Mouse (Mus musculus) heart, adult 18-20 months (tissue): Measurements from ENCODE around the gene Smim17. TPM values are rescaled to one million over a fixed set of nuclear protein-coding genes. Genes with fewer than 3 reads are reported as not detected.
"Not testable (repeated sequence)": the region's sequence is repeated elsewhere in the genome, so short reads cannot be mapped to it uniquely, and the experiment has no call there.

Experiments
- DNase-seq, 2 experiments: peaks; one replicate each; pipeline ENCODE4 v3.0.0; 2021 to 2022; ENCODE audit warnings: mixed read lengths in 1 of 2
- long read RNA-seq, 2 experiments: library from polyadenylated mRNA; stranded (forward); transcript quantifications; one replicate each; pipeline ENCODE4 v2.0.0; 2021
- total RNA-seq, 2 experiments: library from RNA; stranded (reverse); gene quantifications; 2 replicates each; pipeline ENCODE4 v1.2.3; 2021

The Smim17 gene
- total RNA-seq = not detected
- long read RNA-seq, experiment 1 = 0 reads
- long read RNA-seq, experiment 2 = 0 reads

- DNase-seq = peak; percentile 52 to 67
Observed at GRCm38 (mm10) chr7:6397996-6398975, at the start of gene Smim17. TSS of gene Smim17 (plus strand) at chr7:6398715.

- DNase-seq = peak; percentile 35 to 44
Observed at GRCm38 (mm10) chr7:6358121-6358520, 40.4 kb upstream of the Smim17 start.

- DNase-seq = peak; percentile 26 to 64
Observed at GRCm38 (mm10) chr7:6358937-6359590, 39.5 kb upstream of the Smim17 start.

- no peak for DNase-seq
Observed at GRCm38 (mm10) chr7:6360477-6361060, 37.9 kb upstream of the Smim17 start.

- DNase-seq = no peak
Observed at GRCm38 (mm10) chr7:6361756-6362155, 36.8 kb upstream of the Smim17 start.

- DNase-seq = peak; percentile 98 to 99
Observed at GRCm38 (mm10) chr7:6362268-6363046, 36.1 kb upstream of the Smim17 start.

GRCm38 (mm10) chr7:6363047-6363488 lies 35.4 kb upstream of the Smim17 start, which contains the start of gene Zfp78:
TSS of gene Zfp78 (plus strand) at chr7:6363280.
- peak in 1 of 2 experiments; percentile 92 for DNase-seq

- no peak for DNase-seq
Observed at GRCm38 (mm10) chr7:6364761-6365160, 33.8 kb upstream of the Smim17 start.

GRCm38 (mm10) chr7:6367185-6367584 lies 31.3 kb upstream of the Smim17 start:
- no peak for DNase-seq

GRCm38 (mm10) chr7:6368146-6368545 lies 30.4 kb upstream of the Smim17 start:
- not testable (repeated sequence) for DNase-seq

- no peak for DNase-seq
Observed at GRCm38 (mm10) chr7:6369460-6369859, 29.1 kb upstream of the Smim17 start.

- DNase-seq = no peak
Observed at GRCm38 (mm10) chr7:6372993-6373392, 25.5 kb upstream of the Smim17 start.

- DNase-seq = no peak
Observed at GRCm38 (mm10) chr7:6378441-6378840, 20.1 kb upstream of the Smim17 start.

GRCm38 (mm10) chr7:6381431-6381830 lies 17.1 kb upstream of the Smim17 start:
- DNase-seq = no peak

- peak; percentile 95 to 96 for DNase-seq
Observed at GRCm38 (mm10) chr7:6383044-6383455, 15.5 kb upstream of the Smim17 start, which contains the start of gene Zfp28. TSS of gene Zfp28 (plus strand) at chr7:6383295.

GRCm38 (mm10) chr7:6384011-6384410 lies 14.5 kb upstream of the Smim17 start:
- no peak for DNase-seq

GRCm38 (mm10) chr7:6386995-6387394 lies 11.5 kb upstream of the Smim17 start:
- peak; percentile 41 to 66 for DNase-seq

GRCm38 (mm10) chr7:6388971-6389370 lies 9.5 kb upstream of the Smim17 start:
- no peak for DNase-seq

GRCm38 (mm10) chr7:6389449-6389848 lies 9.1 kb upstream of the Smim17 start:
- no peak for DNase-seq

GRCm38 (mm10) chr7:6410043-6410442 lies 11.5 kb downstream of the Smim17 start, which contains the start of gene Gm20715:
TSS of gene Gm20715 (plus strand) at chr7:6410277.
- DNase-seq = peak; percentile 92 to 98
